Mouse (Mus musculus): Measurements from ENCODE around the gene Il12rb1.
A peak's percentile ranks its signal among the peaks of the same experiment; 100 is the strongest.

Gene Il12rb1

GRCm38 (mm10) chr8:70774740-70775139 is 33.5 kb upstream of the Il12rb1 start:
- DNase-seq = no peak

DNA sequence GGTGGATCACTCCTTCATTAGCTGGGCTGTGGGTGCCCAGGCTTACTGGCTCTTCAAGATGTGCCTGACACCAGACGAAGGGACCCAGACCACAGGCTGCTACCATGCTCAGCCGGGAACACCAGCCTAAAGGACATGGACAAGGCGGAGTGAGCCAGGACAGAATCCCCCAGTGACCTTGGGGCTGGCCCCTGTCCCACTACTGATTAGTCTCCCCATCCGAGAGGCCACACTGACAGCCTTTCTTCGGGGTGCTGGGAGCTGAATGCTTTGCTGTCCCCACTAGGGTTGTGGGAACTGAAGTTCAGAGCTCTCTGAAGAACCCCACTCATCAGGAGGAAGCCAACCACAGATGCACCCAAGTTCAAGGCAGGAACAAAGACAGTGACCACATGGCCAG is 33.0 kb upstream of the Il12rb1 start:
- no peak for DNase-seq

- no peak for DNase-seq
Observed at GRCm38 (mm10) chr8:70775851-70776495, 32.3 kb upstream of the Il12rb1 start.

- peak; percentile 98 for DNase-seq
Observed at GRCm38 (mm10) chr8:70776496-70777444, 31.5 kb upstream of the Il12rb1 start, which contains the start of gene Pik3r2. Gene Pik3r2, minus strand, starts transcription at chr8:70776713.

DNA sequence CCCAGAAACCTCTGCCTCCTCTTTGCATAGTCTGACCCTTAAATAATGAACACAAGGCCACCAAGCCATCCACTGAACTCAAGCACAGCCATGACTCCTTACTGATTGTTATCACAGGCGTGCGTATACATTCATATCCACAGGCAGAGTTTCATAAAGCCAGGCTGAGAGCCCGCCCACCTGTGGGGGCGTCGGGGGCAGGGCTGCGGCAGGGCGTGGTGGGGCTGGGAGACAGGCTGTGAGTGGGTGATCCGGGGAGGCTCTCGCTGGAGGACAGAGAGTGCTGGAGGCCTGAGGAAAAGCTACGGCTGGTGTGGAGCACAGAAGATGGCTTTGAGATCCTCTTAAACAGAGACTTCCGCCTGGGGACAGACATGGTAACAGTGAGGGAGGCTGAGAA is 28.2 kb upstream of the Il12rb1 start:
- no peak for DNase-seq

GRCm38 (mm10) chr8:70786291-70787050 is 21.8 kb upstream of the Il12rb1 start:
- no peak for DNase-seq

DNA sequence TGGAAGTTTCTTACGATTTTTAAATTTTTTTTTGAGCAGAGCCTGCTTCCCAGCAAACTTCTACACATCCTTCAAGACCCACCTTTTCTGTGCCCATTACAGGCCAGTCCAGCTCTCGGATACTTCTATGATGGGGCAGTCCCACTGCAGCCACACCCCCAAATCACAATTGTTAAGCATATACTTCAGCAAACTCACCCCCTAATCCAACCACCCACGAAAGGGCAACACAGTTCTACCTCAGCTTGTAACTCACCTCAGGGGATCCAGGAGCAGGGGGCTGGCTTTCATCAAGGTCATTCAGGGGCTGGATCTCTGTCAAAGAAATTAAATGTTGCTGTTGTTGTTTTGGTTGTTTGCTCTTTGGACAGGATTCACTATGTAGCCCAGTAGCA is 21.2 kb upstream of the Il12rb1 start:
- DNase-seq = no peak

DNA sequence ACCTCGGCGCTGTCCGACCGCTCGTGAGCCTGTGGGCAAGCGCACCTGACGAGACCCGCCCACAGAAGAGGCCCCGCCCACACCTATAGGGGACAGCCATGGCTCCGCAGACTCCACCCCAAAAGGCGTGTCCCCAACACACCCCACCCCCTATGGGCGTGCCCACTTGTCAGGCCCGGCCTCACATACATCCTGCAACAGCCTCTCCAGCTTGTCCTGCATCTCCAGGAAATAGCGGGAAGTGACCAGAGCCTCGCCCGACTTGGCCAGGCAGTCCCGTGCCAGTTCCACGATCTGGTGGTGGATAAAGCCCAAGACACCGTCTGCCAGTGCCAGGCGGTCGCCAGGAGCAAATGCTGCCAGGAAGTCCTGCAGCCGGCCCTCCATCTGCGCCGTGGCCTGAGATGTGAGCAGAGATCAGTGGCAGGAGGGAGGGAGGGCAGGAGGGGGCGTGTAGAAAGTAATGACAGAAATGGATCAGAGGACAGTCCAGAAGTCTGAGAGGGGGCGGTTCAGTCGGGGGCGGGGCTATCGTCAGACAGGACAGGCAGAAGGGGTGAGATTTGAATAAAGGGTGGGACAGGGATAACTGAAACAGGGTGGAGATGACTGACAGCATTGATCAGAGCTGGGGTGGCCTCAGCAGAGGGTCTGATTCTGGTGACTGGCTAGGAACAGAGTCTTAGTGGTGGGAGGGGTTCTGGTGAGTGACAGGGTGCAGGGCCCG is 20.1 kb upstream of the Il12rb1 start:
- peak; percentile 42 for DNase-seq

- DNase-seq = no peak
Observed at GRCm38 (mm10) chr8:70789046-70789445, 19.2 kb upstream of the Il12rb1 start.

DNA sequence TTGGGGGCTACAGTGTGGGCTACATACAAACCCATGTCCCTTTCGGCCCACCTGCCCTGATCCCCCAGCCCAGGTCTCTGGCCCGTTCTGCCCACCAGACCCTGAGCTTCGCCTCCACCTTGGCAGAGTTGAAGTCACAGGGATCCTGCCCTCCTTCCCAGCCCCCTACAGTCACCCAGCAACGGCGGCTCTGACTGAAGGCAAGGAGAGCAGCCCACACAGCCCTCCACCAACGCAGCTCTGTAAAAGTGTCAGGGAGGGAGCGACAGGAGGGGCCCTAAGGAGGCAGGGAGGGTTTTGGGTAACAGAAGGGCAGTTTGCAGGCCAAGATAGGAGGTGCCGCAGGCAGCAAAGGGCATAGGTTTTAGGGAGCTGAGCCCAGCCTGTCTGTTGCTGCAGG is 17.4 kb upstream of the Il12rb1 start:
- no peak for DNase-seq

DNA sequence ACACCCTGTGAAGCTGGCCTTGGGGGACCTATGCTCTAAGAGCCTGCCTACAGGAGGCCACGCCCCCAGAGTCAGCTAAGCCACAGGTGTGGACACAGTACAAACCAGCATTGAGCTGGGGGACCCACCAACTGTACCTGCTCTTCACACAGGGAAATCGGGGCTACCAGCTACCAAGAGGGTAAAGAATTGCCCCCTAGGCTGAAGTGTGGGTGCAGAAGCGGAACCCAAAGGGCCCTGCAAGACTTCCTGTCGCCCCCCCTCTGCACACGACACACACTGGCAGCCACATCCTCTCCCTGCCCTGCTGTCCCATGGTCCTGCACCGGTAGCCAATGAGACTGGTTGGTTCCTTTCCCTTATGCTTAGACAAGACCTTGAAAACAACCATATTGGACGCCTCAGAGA is 17.0 kb upstream of the Il12rb1 start:
- no peak for DNase-seq

DNA sequence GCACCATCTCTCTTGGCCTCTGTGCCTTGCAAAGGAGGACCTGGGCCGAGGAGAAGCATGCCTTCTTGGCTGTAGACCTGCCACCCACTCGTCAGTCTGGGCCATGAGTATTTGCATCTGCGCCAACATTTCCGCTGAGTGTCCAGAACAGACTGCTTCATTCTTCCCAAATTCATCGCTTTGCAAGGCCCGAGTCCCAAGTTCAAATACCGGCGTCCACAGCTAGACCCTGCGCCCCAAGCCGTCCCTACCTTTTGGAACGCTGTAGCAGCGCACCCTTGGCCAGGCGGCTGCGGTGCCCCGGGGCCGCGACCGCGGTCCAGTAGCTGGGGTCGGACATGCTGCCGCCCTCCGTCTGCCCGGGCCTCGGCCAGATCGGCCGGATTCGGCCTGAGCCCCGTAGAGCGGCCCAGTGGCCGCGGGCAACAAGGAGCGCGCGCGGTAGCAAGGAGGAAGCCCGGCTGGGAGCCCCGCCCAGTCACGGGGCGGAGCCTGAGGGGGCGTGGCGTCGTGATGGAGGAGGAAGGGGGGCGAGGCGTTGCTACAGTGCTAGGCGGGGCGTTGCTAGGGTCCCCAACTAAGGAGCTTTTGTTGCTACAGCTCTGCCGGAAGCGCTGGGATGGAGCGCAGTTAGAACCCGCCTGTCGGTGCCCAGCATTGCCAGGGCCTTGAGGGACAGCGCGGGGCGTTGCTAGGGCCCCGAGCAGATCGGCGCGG is 16.1 kb upstream of the Il12rb1 start:
- DNase-seq = peak; percentile 99

GRCm38 (mm10) chr8:70792700-70793099 is 15.5 kb upstream of the Il12rb1 start:
- DNase-seq = peak; percentile 91

GRCm38 (mm10) chr8:70794215-70794614 is 14.0 kb upstream of the Il12rb1 start:
- no peak for DNase-seq

- no peak for DNase-seq
Observed at GRCm38 (mm10) chr8:70795370-70795769, 12.9 kb upstream of the Il12rb1 start.

GRCm38 (mm10) chr8:70796403-70797080 is 11.7 kb upstream of the Il12rb1 start:
- no peak for DNase-seq

DNA sequence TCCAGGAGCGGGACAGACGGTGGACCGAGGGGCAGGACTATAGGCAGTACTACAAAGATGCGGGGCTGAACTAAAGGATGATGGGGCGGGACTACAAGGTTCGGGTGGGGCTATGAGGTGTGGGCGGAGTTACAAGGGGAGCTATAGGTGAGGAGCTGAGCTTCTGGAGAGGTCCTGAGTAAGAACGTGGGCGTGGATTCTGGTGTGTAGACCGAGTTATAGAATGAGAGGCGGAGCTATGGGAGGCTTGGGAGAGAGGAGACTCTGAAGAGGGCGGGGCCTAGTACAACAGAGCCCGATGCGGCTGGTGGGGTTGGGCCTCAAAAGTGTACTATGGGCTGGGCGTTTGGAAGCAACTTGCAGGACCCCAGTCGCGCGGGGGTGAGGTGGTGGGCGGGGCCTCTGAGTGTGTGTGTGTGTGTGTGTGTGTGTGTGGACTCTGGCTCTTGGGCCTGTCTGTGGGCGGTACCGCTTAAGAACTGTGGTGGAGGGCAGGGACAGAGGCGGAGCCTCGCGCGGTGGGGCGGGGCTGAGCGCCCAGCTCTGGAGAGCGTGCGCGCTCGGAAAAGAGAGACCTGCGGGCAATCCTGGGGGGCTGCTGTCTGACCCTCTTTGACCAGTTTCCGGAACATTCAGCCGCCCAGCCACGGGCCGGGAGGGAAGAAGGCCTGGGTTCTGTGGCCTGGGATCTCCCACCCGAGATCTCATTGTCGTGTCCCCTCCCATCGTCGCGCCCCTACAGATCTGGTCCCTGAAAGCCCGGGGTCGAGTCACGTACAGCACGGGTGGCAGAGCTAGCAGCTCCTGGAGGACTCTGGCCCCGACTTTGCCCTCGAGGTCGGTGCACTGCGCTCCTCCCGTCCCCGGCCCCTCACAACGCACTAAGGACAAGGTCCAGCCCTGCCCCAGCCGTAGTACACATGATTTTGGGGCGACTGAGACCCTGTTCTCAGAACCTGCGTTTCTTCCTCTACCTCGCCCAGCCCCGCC is 10.9 kb upstream of the Il12rb1 start:
- DNase-seq = peak; percentile 92

DNA sequence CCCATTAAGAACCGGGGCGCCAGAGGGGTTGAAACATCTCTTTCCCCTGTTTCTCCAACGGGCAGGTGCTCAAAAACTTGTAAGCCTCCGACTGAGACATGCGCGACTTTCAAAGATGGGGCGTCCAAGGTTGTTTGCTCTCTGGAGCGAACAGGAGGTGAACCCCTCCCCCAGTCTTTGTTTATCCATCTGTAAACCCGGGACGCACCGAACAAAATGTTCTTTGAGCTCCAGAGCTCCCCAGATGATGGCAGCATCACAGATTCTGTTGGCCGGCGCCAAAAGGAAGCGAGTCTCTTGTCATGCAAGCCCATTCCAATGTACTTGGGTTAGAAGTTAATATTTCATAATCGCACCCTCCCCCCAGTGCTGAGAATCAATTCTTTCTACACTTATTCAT is 10.0 kb upstream of the Il12rb1 start:
- DNase-seq = peak; percentile 63

- no peak for DNase-seq
Observed at GRCm38 (mm10) chr8:70800648-70801047, 7.6 kb upstream of the Il12rb1 start.

GRCm38 (mm10) chr8:70801156-70801555 is 7.1 kb upstream of the Il12rb1 start:
- no peak for DNase-seq

Data from kidney, adult 18-20 months (tissue).